Mouse (Mus musculus) heart, adult 8-10 months (tissue): Measurements from ENCODE around the gene Shld1. TPM values are rescaled to one million over a fixed set of nuclear protein-coding genes. Genes with fewer than 3 reads are reported as not detected.
A peak's percentile ranks its signal among the peaks of the same experiment; 100 is the strongest.

ENCODE experiments used
- DNase-seq: peaks from one replicate; pipeline ENCODE4 v3.0.0; 2022; ENCODE audit warnings: low spot score
- total RNA-seq, 4 experiments: library from RNA; stranded (reverse); gene quantifications; 2 replicates each; pipeline ENCODE4 v1.2.4; 2022

The Shld1 gene
- 10 to 100 TPM; 30.4 to 74.1 (median 46.7) TPM for total RNA-seq

DNA sequence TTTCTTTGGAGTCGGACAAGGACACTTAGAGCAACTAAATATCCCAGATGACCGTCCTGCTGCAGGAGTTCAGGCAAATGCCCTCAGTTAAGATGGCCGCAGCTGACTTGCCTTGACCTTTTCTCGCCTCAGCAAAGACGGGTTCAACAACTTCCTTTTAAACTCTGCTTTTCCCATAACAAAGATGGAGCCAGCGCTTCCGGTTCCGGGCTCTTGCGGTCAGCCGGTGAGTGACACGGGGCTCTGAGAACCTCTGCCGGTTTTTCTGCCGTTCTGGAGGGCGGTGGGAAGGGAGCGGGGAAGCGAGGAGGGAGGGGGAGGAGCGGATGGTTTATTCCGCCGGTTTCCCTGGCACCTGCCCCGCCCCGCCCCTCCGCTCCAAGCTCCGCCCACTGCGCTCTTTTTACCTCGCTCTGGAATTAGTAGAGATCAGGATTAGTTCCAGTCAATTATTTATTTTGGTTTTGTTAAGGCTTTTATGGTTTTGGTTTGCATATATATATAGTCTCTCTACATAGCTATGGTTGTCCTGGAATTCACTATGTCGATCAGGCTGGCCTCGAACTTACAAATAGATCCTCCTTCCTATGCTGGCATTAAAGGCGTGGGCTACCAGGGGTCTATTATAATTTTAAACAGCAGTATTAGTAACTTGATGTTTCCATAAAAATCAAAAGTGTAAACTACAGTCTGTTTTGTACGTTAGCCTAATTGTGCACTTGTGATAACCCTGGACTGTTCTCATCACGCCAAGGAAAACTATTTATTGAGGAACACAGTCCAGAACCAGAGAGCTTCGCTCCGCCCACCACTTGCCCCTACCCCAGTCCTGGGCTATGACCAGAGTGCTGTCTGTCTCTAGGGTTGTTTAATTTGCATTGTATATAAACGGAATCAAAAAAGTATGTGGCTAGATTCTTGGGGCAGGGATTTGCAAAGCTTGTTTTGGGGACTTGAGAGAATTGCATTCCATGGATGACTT is at the start of gene Shld1:
Gene Shld1, plus strand, starts transcription at position 176 of the 982 bp plus-strand sequence.
- peak; percentile 93 for DNase-seq

DNA sequence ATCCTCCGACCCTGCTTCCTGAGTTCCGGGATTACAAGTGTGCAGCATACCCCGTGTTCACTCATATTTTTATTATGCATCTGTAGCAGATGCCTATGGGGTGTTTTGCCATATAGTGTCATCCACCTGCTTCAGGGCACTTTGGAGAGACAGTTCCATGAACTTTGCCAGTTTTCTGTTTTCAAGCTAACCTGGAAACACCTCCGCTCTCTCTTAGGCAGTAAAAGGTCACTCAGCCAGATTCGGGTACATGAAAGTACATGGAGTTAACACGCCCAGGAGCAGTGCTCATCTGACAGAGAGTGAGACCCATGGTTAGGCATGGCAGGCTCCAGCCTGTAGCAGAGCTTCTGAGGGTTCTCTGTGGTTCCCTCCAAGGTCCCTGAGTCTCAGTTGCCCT is 48.4 kb upstream of the Shld1 start:
- DNase-seq = no peak

DNA sequence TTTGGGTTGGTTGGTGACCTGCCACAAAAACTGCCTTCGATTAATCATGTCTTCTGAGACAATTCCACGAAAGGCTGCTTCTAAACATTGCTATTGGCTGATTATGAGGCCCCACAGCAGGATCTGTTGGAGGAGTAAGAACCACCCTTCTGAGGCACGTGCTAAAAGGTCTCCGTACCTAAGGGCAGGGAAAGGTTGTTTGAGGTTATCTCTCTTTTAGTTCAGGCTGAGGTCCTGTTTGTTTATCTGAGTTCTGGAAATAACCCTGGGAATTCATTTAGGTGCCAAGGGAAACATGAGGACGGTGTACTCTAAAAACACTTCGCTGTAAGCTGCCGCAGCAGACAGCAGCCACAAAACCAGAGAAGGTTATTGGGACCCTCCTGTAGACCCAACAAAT is 47.4 kb upstream of the Shld1 start:
- peak; percentile 57 for DNase-seq

DNA sequence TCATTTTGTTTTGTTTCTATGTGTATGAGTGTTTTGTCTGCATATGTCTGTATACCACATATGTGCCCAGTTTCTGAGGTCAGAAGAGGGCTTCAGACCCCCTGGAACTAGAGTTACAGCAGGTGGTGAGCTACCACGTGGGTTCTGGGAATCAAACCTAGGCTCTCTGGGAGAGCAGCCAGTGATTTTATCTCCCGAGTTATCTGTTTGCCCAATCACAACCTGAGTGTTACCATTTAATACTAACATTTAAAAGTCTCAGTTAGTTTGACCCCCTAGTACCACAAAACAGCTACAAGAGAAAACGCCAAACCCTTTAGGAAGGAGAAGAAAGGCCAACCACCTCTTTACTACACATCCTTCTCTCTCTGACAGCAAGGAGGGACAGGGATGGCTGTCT is 45.5 kb upstream of the Shld1 start:
- DNase-seq = no peak

DNA sequence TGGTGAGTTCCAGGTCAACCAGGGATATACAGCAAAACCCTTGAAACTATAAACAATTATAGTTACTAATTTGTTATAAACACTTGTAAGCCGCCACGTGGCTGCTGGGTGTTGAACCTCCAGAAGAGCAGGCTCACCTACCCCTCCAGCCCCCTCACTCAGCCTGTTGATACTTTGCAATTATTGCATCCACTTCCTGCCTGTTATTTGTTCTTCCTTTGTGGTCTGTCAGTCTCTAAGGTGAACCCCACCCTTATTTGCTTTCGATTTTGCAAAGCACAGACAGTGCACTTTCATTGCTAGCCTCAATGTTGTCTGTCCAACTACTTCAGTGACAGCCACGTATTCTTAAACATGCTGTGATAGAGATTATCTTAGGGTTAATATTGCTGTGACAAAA is 43.6 kb upstream of the Shld1 start:
- DNase-seq = no peak

DNA sequence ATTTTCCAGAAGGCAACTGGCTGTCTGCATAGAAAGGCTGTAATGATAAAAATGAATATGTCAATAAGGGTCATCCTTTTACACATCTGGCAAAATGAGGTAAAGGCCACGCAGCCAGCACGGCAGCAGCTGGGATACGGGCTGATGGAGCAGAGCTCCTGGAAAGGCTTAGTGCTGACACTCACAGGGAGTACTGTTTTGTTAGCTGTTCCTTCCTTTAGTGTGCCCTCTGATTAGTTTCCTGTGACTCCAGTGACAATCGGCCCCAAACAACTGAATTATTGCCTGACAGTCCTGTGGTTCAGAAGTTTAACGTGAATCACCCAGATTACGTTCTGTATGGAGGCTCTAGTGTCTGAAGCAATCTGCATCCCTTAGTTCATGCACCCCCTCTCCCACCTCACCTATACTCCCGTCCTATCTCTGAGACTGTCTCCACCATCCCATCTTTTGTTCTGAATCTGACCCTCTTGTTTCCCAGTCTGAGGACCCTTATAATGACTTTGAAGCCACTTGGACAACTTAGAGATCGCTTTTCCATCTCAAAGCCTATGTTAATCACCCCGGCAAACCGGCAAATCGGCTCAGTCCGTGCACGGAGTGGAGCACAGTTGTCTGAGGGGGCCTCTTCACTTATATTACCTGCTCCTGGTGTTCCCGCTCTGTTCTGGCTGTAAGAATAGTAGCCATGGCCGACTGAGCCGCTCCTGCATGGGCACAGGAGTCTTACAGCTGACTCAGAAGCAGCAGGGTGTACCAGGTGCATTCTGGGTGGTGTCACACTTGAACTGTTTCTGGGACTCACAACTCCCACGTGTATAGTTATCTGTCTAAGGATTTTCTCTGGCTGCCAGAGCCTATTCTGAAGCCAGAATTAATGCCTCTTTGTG is 39.6 kb upstream of the Shld1 start:
- DNase-seq = no peak

DNA sequence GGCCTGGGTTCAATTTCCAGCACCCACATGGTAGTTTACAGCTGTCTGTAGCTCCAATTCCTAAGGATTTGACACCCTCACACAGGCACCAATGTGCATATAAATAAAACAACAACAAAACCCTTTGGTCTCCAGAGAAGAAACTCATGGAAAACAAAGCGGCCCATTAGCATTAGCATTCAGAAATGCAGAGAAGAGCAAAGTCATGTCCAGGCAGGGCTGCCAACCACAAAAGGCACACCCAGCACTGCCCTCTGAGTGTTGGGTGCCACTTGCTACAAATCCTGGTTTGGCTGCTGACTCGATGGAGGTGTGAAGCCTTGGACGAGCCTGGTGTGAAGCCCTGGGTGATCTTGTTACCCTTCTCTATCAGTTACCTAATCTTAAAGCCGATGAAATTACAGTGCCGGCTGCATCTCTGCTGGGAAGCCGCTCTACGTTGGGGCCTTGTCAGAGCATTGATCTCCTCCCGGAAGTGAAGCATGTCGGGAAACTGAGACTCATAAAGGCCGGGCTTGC is 37.3 kb upstream of the Shld1 start:
- DNase-seq = no peak

DNA sequence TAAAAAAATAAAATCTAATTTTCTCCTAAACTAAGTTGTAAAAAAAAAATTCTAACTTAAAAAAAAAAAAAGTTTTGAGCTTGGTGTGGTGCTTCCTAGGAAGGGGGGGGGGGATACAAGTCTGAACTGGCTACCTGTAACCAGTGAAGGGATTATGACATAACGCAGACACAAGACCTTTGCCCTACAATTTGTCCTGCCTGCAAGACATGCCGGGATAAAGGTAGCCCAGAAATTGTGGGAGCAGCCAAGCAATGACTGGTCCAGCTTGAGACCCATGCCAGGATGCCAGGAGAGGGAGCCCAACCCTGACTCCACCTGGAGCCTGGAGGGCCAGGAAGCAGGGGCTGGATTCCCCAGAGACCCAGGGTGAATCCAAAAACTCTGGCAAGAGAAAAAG is 36.2 kb upstream of the Shld1 start:
- DNase-seq = no peak

DNA sequence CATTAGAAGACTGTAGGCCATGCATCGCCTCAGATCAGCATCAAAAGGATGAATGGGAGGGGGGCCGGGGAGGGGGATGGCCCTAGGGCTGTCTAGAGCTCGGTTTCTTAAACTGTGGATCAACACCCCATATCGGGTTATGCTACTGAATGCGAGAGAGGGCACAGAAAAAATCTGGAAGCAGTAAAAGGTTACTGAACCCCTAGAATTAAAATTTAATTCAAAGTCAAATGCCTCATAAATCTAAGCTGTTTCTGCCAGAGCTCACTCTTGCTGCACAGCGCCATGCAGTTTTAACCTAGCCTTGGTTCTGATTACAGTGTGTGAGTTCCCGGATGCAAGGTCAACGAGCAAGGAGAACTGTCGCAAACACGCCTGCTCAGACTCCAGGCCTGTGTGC is 34.3 kb upstream of the Shld1 start:
- no peak for DNase-seq

DNA sequence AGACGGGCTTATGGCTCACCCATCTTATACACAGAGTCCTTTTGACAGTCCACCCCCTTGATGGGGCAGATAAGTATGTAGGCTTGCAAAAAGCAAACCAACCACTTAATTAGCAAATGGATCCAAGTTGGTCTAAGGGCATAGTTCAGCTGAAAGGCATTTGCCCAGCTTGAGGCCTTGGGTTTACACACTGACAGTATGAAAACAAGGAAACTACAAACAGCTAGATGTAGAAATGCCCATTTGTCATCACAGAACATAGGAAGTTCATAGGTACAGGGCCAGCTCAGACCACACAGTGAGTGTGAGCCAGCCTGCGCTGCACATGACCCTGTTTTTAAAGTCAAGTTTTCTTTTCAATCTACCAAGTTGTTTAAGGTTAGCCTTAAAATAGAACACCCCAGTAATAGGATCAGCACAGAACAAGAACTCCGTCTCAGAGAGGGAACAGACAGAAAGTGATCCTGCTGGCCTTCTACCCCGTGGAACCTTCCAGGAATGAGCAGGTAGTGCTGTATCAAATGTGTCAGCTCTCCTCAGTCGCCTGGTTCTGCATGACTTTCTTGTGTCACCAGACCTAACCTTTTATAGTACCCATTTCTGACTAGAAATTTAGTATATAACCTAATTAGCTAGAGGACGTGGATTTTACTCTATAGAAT is 31.8 kb upstream of the Shld1 start:
- DNase-seq = no peak

DNA sequence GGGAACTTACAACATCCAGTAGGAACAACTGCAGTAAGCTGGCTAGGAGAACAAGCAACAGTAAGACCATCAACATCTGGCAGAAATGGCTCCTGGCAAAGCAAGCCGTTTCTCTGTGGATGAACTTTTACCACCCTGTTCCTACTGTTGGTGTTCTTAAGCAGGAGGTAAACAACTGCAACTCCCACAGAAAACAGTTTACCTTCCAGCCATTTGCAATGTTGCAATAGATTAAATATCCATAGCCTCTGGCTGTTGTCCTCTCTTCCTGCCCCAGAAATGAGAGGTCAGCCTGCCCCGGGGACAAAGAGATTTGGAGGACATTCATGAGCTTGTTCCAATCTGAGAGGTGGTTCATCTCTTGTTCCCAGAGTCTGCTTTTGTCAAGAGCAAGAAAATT is 29.5 kb upstream of the Shld1 start:
- DNase-seq = no peak

DNA sequence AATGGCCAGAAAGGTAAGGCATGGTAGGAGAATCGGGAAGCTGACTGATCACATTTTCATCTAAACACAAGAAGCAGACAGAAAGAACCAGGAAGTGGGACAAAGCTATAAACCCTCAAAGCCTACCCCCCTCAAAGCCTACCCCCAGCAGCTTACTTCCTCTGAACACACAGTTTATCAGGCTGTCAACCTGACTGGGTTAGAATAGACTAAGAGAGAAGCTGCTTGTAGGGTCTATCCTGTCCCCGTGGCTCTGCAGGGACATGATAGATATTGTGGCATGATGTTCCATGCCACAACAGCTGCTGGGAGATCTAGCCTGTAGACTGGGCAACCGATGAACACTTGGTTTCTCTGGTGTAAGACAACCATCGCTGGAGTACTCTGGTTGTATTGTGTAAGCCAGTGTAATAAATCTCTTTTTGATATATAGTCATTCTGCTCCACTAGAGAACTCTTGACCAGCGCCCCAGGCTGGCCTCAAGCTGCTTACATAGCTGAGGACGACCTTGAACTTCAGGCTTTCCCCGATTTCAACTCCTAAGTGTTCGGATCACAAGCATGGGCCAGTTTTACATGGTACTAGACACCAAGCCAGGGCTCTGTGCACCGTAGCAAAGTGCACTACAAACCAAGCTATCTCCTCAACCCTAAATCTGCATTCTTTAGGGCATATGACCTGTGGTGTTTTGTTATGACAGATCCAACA is 28.2 kb upstream of the Shld1 start:
- no peak for DNase-seq

DNA sequence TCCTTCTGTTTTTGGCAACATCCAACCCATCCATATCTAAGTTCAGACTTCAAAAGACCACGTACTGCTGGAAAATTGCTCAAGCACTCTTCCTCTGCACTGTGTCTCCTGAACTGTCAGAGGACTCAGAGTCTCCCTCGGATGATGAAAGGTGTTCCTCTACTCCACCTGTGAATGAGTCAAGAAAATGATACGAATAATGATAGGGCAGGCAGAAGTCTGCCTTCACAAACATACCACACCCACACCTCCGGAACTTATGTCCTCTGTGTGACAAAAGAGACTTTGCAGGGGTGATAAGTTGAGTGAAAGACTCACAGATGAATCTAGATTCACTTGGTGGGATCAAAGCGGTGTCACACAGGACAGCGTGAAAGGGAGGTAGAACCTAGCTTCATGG is 17.6 kb upstream of the Shld1 start:
- DNase-seq = no peak

DNA sequence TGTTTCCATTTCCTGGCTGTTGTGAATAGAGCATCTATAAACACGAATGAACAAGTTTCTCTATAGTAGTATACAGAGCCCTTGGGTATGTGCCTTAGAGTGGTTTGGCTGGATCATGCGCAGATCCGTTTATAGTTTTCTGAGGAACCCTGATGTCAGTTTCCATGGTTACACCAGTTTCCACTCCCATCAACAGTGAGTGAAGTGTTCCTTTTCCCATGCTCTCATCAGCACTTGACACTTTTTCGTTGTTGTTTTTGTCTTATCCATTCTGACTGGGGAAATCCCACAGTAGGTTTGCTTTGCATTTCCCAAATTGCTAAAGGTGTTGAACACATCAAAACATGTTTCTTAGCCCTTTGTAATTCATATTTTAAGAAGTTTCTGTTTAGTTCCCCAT is 16.4 kb upstream of the Shld1 start:
- DNase-seq = no peak

DNA sequence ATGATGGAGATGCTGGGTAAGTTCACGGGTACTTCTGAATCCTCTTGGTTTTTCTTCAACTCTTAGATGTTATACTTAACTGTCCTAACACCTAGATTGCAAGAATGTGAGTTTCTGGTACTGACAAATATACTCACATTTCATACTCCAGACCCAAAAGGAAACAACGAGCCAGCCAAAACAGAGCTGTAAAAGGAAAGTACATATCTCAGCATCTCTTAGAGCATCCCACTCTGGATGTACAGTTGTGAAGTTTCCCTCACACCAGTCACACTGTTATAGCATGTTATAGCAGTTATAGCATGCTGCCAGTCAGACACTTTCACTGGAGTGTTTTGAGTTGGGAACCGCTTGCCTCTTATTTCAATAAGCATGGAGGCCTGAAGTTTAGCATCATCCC is 14.6 kb upstream of the Shld1 start:
- DNase-seq = no peak

DNA sequence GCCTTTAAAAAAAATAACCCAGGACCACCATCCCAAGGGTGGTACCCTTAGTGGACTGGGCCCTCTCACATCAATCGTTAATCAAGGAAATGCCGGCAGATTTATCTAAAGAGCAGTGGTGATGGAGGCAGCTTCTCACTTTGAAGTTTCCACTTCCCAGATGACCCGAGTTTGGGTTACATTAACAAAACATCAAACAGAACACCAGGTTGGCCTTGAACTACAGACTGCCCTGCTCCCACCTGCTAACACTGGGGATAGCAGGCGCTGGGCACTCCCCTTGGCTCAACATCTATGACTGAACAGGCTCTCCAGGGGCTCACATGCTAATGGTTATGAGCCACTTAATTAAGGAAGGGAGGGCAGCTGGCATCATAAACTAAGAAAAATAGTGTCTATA is 10.6 kb upstream of the Shld1 start:
- DNase-seq = no peak

DNA sequence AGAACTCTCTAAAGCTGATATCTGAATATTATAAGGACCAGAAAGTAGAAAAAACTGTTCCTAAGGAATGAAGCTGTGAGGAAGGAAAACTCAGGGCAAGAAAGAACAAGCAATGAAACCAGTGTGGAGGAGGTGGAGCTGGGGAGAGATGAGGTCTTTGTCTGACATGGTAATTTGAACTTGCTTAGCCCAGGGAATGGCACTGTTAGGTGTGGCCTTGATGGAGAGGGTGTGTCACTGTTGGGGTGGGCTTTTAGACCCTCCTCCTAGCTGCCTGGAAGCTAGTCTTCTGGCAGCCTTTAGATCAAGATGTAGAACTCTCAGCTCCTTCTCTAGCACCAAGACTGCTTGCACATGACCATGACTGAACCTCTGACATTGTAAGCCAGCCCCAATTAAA is 1.7 kb upstream of the Shld1 start:
- no peak for DNase-seq

DNA sequence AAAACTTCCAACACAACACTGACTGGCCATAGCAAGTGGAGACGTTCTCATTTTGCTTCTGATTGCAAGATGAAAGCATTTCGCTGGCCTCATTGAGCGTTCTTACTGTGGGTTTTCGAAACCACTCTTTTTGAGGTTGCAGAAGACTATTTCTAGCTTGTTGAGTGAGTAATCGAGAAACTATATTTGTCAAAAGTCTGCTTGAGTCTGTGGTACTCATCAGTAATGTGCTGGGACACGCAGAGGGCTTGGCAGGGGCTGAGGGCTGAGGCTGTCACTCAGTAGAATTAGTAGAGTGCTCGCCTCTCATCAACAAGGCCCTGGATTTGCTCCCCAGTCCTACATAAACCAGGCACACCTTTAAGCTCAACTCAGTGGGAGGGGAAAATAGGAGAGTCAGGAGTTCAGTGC is 1.9 kb downstream of the Shld1 start:
- DNase-seq = no peak

DNA sequence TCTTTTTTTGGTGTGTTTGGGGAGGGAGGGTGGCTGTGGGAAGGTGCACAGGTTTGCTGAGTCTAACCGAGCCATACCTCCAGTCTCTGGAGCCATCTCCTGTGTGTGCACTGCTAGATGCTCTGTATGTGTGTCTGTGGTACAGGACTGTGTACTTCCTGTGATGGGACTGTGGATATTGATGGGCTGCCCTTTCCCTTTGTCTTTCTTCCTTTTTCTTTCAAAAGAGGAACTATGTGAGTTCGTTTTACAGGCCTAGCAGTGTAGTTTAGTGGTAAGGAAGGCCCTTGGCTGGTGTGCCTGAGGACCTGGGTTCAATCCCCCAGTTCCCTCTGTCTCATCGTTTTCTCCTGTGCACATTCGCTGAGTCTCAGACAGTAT is 2.4 kb downstream of the Shld1 start:
- DNase-seq = no peak

DNA sequence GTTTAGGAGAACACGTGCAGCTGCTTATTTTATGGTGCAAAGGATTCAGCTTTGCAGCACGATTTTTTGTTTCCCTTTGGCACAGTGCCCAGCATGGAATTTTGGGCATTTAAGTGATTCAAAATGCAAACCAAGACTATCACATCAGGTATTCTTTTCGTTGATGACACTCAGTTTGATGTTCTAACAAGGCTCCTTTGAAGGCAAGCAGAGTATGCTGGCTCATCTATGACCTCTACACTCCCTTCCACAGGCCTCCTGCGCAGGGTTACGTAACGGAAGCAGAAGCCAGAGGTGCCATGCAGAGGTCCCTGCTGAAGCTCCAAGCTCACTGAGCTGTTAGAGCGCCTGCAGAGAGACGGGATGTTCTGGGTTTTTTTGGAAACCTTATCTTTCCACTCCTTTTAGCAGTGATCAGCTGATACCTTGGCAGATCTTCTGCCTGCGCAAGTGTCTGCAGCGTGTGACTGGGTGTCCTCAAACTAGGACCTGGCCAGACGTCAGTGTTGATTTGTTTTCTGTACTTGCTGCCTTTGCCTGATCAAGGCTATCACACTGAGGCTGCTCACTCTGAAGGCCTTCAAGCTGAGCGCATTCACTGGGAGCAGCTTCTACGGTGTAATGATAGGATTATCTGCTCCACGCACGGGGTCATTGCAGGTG is 3.0 kb downstream of the Shld1 start:
- DNase-seq = peak; percentile 81

DNA sequence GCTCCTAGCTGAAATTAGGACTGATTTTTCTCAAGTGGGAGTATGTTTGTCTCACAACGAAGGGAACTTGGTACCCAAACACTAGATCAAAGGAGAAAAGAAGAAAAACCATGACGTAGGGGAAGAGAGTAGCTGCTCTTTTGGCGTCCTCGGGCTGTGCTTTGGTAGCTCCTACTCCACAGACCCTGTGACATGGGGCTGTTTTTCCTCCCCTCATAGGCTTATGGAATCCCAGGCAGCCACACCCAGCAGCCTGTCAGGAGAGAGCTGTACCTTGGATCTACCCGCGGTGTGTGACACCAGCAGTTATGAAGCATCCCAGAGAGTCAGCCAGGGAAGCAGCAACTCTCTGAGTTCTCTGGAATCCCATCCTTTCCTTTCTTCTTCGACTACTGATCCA is 5.0 kb downstream of the Shld1 start:
- no peak for DNase-seq
